Mouse (Mus musculus) lung, embryonic 14.5 days (tissue): ENCODE data around the gene Akap2. TPM values are rescaled to one million over a fixed set of nuclear protein-coding genes. Genes with fewer than 3 reads are reported as not detected.

Source experiments
- ATAC-seq: fragments of 200-750 bp; cut with Nextera tagmentation; 2 replicates; pipeline ENCODE4 v1.8.0; 2017; ENCODE audit warnings: mild to moderate bottlenecking, moderate TSS enrichment, moderate library complexity; ENCODE audit not compliant: insufficient read depth
- DNase-seq: peaks from one replicate; pipeline ENCODE4 v3.0.0-alpha.2; 2015
- H3K27ac ChIP-seq: fragments of 300-500 bp; sonication (generic); 2 replicates; pipeline ENCODE4 v1.5.1; 2014; ENCODE audit warnings: low read depth, mild to moderate bottlenecking, moderate library complexity
- H3K27me3 ChIP-seq: fragments of 300-500 bp; sonication (generic); 2 replicates; pipeline ENCODE4 v1.6.1; 2014; ENCODE audit warnings: low read length, control low read depth; ENCODE audit not compliant: insufficient read depth
- H3K36me3 ChIP-seq: fragments of 300-500 bp; sonication (generic); 2 replicates; pipeline ENCODE4 v1.6.1; 2014; ENCODE audit warnings: control low read depth; ENCODE audit not compliant: insufficient read depth
- H3K4me1 ChIP-seq: fragments of 300-500 bp; sonication (generic); 2 replicates; pipeline ENCODE4 v1.6.1; 2014; ENCODE audit warnings: antibody characterized with exemption, control low read depth; ENCODE audit not compliant: insufficient read depth
- H3K4me2 ChIP-seq: fragments of 300-500 bp; sonication (generic); 2 replicates; pipeline ENCODE4 v1.6.1; 2014; ENCODE audit warnings: mild to moderate bottlenecking
- H3K4me3 ChIP-seq: fragments of 300-500 bp; sonication (generic); 2 replicates; pipeline ENCODE4 v1.5.1; 2014; ENCODE audit warnings: low read depth, low read length
- H3K9ac ChIP-seq: fragments of 300-500 bp; sonication (generic); 2 replicates; pipeline ENCODE4 v1.6.1; 2014
- H3K9me3 ChIP-seq: fragments of 300-500 bp; sonication (generic); 2 replicates; pipeline ENCODE4 v1.6.1; 2016; ENCODE audit warnings: low read depth, low read length, control low read depth
- CTCF ChIP-seq: IDR thresholded peaks from 2 replicates; pipeline ENCODE4 v1.5.1; 2016; ENCODE audit warnings: antibody characterized with exemption, low read depth
- WGBS: fragments of 180-500 bp; shearing (Covaris S2); extraction: QIAGEN DNeasy Blood & Tissue Kit; methylation state at CpG from one replicate; pipeline ENCODE4 v1.1.7; 2014; 5-methylcytosine and 5-hydroxymethylcytosine counted together
- polyA plus RNA-seq: library from polyadenylated mRNA; unstranded; fragments of >200 nt; fragmentation: Nextera tagmentation; extraction: Ambion mirVana; gene quantifications from 2 replicates; pipeline ENCODE4 v1.2.1, GENCODE M21; 2014

The Akap2 gene
- polyA plus RNA-seq, 1 experiment from 2014 or later, result 51.9 TPM

GRCm38 (mm10) chr4:57751566-57751965 is 34.1 kb downstream of the Akap2 start:
- Histone ChIP-seq H3K9ac (no peak overlapping the region), H3K4me2 (no peak overlapping the region), H3K9me3 (no peaks in the 10 kb centered on the region), H3K4me3 (no peak overlapping the region), H3K4me1 (no peaks in the 10 kb centered on the region), H3K27me3 (no peaks in the 10 kb centered on the region), H3K36me3 (0 out of 2 replicates have a peak, but pooled peaks cover 8% of the 10 kb centered on the region), H3K27ac (no peak overlapping the region)
- TF ChIP-seq CTCF, result no peak
- ATAC-seq (no peak), DNase-seq (no peak)
- WGBS, result 87% methylated on average over 11 of the region's 11 CpGs

DNA sequence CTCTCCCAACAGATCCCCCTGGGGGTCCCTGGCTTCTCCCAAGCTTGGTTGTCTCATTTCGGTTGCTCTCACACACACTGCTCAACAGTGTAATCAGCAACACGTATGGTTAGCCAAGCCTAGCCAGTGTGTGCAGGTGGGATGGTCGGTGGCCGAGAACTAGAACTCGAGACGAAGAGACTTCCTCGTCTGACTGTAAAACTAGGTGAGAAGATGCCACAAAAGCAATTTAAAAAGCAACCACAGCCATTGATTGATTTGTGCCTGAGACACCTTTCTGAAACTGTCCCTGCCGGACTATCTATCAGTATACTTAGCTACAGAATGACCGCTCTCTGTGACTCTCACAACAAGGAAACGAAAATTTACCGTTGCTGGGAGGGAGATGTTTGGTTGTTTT is 37.6 kb downstream of the Akap2 start:
- Histone ChIP-seq H3K4me3 (no peak overlapping the region), H3K9ac (no peak overlapping the region), H3K9me3 (no peaks in the 10 kb centered on the region), H3K4me2 (no peak overlapping the region), H3K36me3 (peaks cover 10% of the 10 kb centered on the region; the same call in 1 of the 2 replicates), H3K27me3 (no peaks in the 10 kb centered on the region), H3K27ac (no peak overlapping the region), H3K4me1 (no peaks in the 10 kb centered on the region)
- ATAC-seq (no peak), DNase-seq (no peak)
- no peak for TF ChIP-seq CTCF
- WGBS, result 90% methylated on average over 11 of the region's 11 CpGs

DNA sequence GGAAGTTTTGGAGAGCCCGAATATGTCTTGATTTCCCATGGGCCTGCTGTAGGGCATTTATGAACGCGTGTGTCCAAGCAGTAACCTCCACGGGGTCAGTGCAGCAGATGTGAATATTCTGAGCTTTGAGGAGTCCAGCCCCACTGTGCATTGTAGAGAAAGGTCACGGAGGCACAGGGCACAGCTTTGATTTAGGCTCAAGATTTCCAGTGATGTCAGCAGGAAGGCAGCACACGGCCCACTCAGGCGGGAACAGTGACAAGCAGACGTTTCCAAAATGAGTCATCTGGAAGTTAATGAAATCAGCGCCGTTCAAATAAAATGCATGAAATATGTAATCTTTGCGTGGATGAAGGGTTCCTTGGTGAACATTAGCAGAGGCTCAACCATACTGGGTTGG is 40.5 kb downstream of the Akap2 start:
- Histone ChIP-seq H3K36me3 (peaks cover 4% of the 10 kb centered on the region; the same call in 1 of the 2 replicates), H3K4me3 (no peak overlapping the region), H3K4me1 (no peaks in the 10 kb centered on the region), H3K27me3 (no peaks in the 10 kb centered on the region), H3K27ac (no peak overlapping the region), H3K9me3 (no peaks in the 10 kb centered on the region), H3K9ac (no peak overlapping the region), H3K4me2 (no peak overlapping the region)
- DNase-seq (no peak), ATAC-seq (no peak)
- WGBS, result 63% methylated on average over 11 of the region's 11 CpGs
- TF ChIP-seq CTCF, result no peak

DNA sequence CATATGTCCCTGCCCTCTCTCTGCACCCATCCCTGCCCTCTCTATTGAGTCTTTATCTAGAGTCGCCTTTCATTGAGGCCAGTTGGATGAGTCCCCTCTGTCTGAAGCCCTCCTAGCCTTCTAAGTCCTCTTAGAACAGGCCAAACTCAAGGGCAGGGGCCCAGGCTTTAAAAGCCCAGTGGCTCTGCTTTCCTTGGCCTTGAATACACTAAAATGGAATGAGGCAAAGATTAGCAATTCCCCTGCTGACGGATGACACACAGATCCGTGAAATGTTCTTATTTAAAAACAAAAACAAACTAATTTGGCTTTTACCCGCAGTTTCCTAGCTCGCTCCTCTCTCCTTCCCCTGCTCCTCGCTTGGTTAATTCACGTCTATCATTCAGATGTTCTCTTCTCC is 45.0 kb downstream of the Akap2 start:
- H3K27ac ChIP-seq, result peak overlapping the region; percentile 21; the same call in 1 of the 2 replicates
- no peak for DNase-seq
- H3K4me3 ChIP-seq, result no peak overlapping the region
- no peak overlapping the region for H3K9ac ChIP-seq
- H3K27me3 ChIP-seq, result no peaks in the 10 kb centered on the region
- H3K4me1 ChIP-seq, result peaks cover 16% of the 10 kb centered on the region; the same call in 1 of the 2 replicates
- no peak overlapping the region for H3K4me2 ChIP-seq
- no peaks in the 10 kb centered on the region for H3K9me3 ChIP-seq
- 61% methylated on average over 7 of the region's 7 CpGs for WGBS
- H3K36me3 ChIP-seq, result peaks cover 2% of the 10 kb centered on the region; the same call in 1 of the 2 replicates
- ATAC-seq, result no peak
- no peak for TF ChIP-seq CTCF

DNA sequence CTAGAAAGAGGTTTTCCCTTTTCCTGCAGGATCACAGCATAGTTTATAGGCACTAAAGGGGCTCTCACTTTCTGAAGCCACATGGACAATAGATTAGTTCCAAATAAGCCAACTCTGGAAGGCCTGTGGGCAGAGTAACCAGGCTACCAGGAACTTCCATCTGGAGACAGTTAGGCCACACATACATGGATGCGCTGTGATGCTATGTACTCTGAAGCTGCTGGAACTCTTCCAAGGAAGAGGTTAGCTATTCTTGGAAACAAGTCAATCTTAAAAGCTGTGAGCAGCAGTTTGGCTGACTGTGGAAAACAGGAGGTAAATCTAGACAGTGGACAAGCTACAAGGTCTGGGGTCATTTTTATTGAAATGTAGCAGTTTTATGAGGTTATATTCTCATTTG is 46.9 kb downstream of the Akap2 start:
- Histone ChIP-seq H3K36me3 (no peaks in the 10 kb centered on the region), H3K9me3 (no peaks in the 10 kb centered on the region), H3K9ac (no peak overlapping the region), H3K27ac (peak overlapping the region; percentile 90), H3K4me2 (no peak overlapping the region), H3K4me1 (peaks cover 16% of the 10 kb centered on the region; the same call in 1 of the 2 replicates), H3K4me3 (no peak overlapping the region), H3K27me3 (no peaks in the 10 kb centered on the region)
- no peak for TF ChIP-seq CTCF
- DNase-seq, result peak; percentile 96
- ATAC-seq, result peak; percentile 91
- 26% methylated on average over 1 of the region's 1 CpGs for WGBS

GRCm38 (mm10) chr4:57764926-57765325 is 47.5 kb downstream of the Akap2 start:
- Histone ChIP-seq H3K36me3 (no peaks in the 10 kb centered on the region), H3K4me2 (no peak overlapping the region), H3K9me3 (no peaks in the 10 kb centered on the region), H3K4me3 (no peak overlapping the region), H3K27me3 (no peaks in the 10 kb centered on the region), H3K9ac (no peak overlapping the region), H3K4me1 (peaks cover 16% of the 10 kb centered on the region; the same call in 1 of the 2 replicates), H3K27ac (peak overlapping the region; percentile 90)
- TF ChIP-seq CTCF, result no peak
- DNase-seq (peak; percentile 34), ATAC-seq (no peak)
- 76% methylated on average over 1 of the region's 1 CpGs for WGBS

- no peak for ATAC-seq
- H3K4me3 ChIP-seq, result no peak overlapping the region
- H3K9ac ChIP-seq, result no peak overlapping the region
- H3K27ac ChIP-seq, result peak overlapping the region; percentile 34; the same call in 1 of the 2 replicates
- no peak overlapping the region for H3K4me2 ChIP-seq
- no peak for TF ChIP-seq CTCF
- H3K9me3 ChIP-seq, result no peaks in the 10 kb centered on the region
- H3K27me3 ChIP-seq, result no peaks in the 10 kb centered on the region
- WGBS, result 39% methylated on average over 4 of the region's 4 CpGs
- H3K4me1 ChIP-seq, result peaks cover 16% of the 10 kb centered on the region; the same call in 1 of the 2 replicates
- no peaks in the 10 kb centered on the region for H3K36me3 ChIP-seq
- peak; percentile 60 for DNase-seq
Measured at GRCm38 (mm10) chr4:57765806-57766205, 48.3 kb downstream of the Akap2 start.
